Mouse (Mus musculus): ENCODE measurements around the gene E430018J23Rik.
A peak's percentile ranks its signal among the peaks of the same experiment; 100 is the strongest.
"Not testable (repeated sequence)": the region's sequence is repeated elsewhere in the genome, so short reads cannot be mapped to it uniquely, and the experiment has no call there.

E430018J23Rik gene

GRCm38 (mm10) chr7:127378310-127378921 is 15.0 kb downstream of the E430018J23Rik start:
- no peak for DNase-seq (ENCODE audit: low read depth)

- DNase-seq (ENCODE audit: low read depth), result peak; percentile 95
These were observed 17.9 kb downstream of the E430018J23Rik start, which contains the start of gene Zfp747 for GRCm38 (mm10) chr7:127375271-127376245. Gene Zfp747, minus strand, starts transcription at chr7:127376050.

GRCm38 (mm10) chr7:127371870-127372269 is 21.6 kb downstream of the E430018J23Rik start:
- DNase-seq (ENCODE audit: low read depth), result not testable (repeated sequence)

- no peak for DNase-seq (ENCODE audit: low read depth)
These were observed 22.2 kb downstream of the E430018J23Rik start for GRCm38 (mm10) chr7:127371213-127371612.

- no peak for DNase-seq (ENCODE audit: low read depth)
These were observed 27.2 kb downstream of the E430018J23Rik start for GRCm38 (mm10) chr7:127366249-127366648.

- no peak for DNase-seq (ENCODE audit: low read depth)
These were observed 29.3 kb downstream of the E430018J23Rik start for GRCm38 (mm10) chr7:127364166-127364565.

GRCm38 (mm10) chr7:127363475-127363921 is 29.9 kb downstream of the E430018J23Rik start:
- no peak for DNase-seq (ENCODE audit: low read depth)

- not testable (repeated sequence) for DNase-seq (ENCODE audit: low read depth)
These were observed 31.0 kb downstream of the E430018J23Rik start for GRCm38 (mm10) chr7:127362418-127362817.

GRCm38 (mm10) chr7:127361449-127361848 is 32.0 kb downstream of the E430018J23Rik start:
- DNase-seq (ENCODE audit: low read depth), result no peak

GRCm38 (mm10) chr7:127360265-127360664 is 33.2 kb downstream of the E430018J23Rik start:
- DNase-seq (ENCODE audit: low read depth), result no peak

- no peak for DNase-seq (ENCODE audit: low read depth)
These were observed 35.0 kb downstream of the E430018J23Rik start for GRCm38 (mm10) chr7:127358472-127358871.

- no peak for DNase-seq (ENCODE audit: low read depth)
These were observed 35.6 kb downstream of the E430018J23Rik start for GRCm38 (mm10) chr7:127357871-127358270.

GRCm38 (mm10) chr7:127355796-127356195 is 37.6 kb downstream of the E430018J23Rik start:
- DNase-seq (ENCODE audit: low read depth), result no peak

GRCm38 (mm10) chr7:127351230-127352004 is 42.0 kb downstream of the E430018J23Rik start:
- no peak for DNase-seq (ENCODE audit: low read depth)

GRCm38 (mm10) chr7:127346676-127347075 is 46.8 kb downstream of the E430018J23Rik start:
- DNase-seq (ENCODE audit: low read depth), result no peak

GRCm38 (mm10) chr7:127345512-127346325 is 47.7 kb downstream of the E430018J23Rik start, which contains the start of gene Zfp768:
Gene Zfp768, minus strand, starts transcription at chr7:127345589.
- peak; percentile 80 for DNase-seq (ENCODE audit: low read depth)

- no peak for DNase-seq (ENCODE audit: low read depth)
These were observed 48.3 kb downstream of the E430018J23Rik start for GRCm38 (mm10) chr7:127345092-127345491.

- DNase-seq (ENCODE audit: low read depth), result no peak
These were observed 49.1 kb downstream of the E430018J23Rik start for GRCm38 (mm10) chr7:127344371-127344770.

GRCm38 (mm10) chr7:127343351-127344019 is 49.9 kb downstream of the E430018J23Rik start:
- no peak for DNase-seq (ENCODE audit: low read depth)

GRCm38 (mm10) chr7:127342888-127343287 is 50.5 kb downstream of the E430018J23Rik start:
- no peak for DNase-seq (ENCODE audit: low read depth)
